Mouse (Mus musculus) testis, postnatal 10 days (tissue): ENCODE data around the gene Colca2.

Experiments
- DNase-seq: peaks from one replicate; pipeline ENCODE4 v3.0.0; 2021; ENCODE audit warnings: low spot score

The Colca2 gene

DNA sequence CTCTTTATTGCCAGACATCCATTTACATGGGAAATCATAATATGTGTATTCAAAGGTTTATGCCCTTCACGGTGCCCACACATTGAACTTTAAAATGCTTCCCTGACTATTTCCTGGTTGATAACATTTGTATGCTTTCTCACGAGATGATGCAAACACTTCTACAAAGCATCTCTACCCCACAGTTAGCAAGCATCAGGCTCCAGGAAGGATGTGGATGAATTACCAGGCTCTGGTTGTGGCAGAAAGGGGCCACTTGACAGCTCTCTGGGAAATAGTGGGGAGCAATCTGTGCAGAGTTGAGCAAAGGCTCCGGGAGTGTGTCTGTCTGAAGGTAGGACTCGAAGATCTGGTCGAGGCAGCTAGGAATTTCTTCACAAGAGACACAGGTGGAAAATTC lies 6.3 kb downstream of the Colca2 start:
- no peak for DNase-seq

- no peak for DNase-seq
These were observed 7.3 kb downstream of the Colca2 start for GRCm38 (mm10) chr9:51271073-51271472.

DNA sequence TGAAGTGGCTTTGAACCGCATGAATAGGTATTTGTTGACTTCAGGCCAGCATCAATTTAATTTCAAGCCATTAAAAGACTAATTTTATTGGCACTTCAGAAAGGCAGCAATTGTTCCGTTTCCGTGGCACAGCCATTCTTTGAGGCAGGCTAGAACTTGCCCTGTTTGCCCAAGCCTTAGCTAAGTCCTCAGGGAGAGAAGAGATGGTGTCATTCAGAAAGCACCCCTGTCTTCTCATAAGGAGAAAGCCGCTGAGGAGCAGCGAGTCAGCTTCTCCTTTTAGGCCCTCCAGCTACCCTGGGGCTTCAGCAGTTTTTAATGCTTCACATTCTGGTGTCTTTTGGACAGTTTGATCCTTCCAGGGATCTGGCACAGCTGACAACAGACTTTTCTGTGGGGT lies 9.5 kb downstream of the Colca2 start:
- no peak for DNase-seq

DNA sequence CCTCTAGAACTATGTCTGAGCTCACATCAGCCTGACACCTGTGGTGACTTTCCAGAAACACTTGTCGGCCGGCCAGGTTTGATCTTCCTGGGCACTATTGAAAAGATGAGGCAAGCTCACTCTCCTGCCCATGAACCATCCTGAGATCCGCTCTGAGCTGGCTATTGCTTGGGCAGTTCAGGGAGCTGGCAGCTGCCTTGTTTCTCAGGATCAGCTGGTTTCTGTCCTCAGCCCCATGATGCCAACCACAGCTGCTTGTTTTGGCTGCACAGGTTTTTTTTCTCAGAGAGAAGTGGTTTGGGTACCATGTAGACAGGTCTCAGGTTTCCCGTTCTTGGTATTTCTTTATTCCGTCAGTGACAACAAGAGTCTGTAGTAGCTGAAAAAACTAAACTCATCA lies 19.9 kb downstream of the Colca2 start:
- DNase-seq: no peak

DNA sequence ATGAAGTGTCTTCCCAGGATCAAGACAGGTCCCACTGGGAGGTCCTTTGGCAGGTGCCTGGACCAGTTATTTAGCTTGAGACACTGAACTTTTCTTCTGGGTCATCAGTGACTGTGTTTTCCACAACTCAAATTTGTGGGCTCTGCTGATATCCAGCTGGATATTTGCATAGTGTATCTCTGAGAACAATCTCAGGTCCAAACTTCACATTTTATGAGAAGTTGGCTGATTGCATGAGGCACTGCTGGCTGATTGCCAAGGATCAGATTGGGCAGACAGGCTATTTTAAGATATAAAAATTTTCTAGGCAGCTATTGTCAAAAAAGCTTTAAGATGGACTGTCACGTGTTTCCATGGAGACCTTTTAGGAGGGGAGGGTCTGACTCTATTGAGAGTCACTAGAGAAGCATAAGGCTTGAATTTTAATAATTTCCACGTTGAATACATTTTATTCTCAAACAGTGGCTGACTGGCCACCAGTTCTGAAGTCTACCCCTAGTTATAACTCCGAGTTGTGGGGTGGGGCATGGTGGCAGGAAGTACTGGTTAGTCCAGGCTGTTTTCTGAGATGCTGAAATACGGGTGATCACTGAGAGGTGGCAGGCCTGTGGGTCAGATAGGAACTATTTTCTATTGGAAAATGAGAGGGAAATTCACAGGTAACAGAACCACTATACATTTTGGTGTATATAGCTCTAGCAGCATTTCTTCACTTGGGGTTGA lies 21.4 kb downstream of the Colca2 start:
- no peak for DNase-seq

DNA sequence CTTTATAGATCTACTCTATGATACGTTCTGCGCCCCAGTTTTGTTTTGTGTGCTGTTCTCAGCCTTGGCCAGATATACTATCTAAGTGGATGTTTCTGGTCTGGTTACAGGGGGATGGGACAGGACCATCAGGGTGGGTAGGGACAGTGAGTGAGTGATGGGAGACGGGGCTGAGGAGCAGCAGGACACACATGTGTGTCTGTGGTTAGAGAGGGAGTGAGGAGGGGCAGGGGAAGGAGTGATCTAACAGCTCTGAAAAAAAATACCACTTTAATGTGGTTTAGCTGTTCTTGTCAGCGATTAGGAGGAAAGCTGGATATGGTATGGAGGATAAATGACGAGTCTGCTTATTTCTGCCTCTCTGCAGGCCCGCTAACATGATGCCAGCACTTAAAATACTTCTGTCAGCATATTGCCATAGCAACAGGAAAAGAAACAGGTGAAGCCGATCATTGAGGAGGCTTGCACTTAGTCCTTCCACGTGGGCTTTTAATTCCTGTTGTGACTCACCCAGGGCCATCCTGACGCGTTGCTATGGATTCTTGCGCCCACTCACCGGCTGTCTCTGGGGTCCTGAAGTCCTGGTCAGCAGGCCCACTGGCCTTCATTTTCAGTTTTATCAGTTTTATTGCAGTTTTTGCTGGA lies 39.5 kb downstream of the Colca2 start:
- peak; percentile 48 for DNase-seq

DNA sequence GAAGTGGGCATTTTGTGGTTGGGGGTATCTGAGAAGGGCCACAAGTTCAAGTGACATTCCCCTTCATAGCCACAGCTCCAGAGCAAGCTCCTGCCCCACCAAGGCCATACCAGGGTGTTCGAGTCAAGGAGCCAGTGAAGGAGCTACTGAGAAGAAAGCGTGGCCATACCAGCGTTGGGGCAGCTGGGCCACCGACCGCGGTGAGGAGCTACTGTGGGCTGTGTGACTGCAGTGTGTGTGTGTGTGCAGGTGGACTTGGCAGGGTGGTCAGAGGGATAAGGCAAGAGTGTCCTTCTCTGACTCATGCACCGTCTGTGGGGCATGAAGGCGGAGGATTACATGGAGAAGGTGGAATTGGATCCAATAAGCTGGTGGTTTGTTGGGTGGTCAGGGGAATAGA lies 46.2 kb downstream of the Colca2 start:
- no peak for DNase-seq

DNA sequence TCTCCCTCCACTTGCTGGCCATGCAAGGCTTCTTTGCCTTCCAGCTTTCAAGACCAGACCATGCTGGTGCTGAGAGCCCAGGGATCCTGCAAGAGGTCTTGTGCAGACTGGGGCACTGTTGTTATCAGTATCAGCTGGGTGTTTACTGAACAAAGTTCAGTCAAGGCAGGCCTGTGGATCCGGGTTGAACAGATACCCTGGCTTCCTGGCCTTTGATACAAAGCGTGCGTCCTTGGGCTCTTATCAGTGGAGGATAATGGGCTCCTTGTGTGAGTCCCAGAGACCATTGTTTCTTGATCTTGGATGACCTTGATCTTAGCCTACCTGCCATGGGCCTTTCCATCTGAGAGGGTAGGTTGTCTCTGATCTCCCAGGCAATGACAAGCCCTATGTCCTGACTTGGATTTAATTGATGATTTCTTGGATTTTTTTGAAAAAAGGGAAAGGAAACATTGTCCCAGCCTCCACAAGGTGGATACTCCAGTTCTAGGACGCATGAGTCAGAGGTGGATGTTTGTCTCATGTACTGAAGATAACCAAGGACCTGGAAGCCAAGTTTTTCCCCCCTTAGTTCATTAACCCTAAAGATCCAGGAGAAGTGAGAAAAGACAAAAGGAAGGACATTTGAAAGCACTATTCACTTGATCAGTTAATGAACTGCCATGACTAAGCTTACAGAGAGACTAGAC lies 47.5 kb downstream of the Colca2 start:
- no peak for DNase-seq

- DNase-seq: no peak
These were observed 52.7 kb downstream of the Colca2 start for GRCm38 (mm10) chr9:51225636-51226166.
